Mouse (Mus musculus) CH12.LX (cell line): ENCODE results near the gene Epha3. TPM values are rescaled to one million over a fixed set of nuclear protein-coding genes. Genes with fewer than 3 reads are reported as not detected.

Source experiments
- DNase-seq: peaks from one replicate; pipeline ENCODE4 v3.0.0-alpha.2; 2013; ENCODE audit errors: extremely low read depth
- H3K27ac ChIP-seq: 2 replicates; pipeline ENCODE4 v1.5.1; 2012; ENCODE audit warnings: low read depth, mild to moderate bottlenecking, control low read depth, moderate library complexity; ENCODE audit not compliant: insufficient read depth
- H3K27me3 ChIP-seq: replicated peaks from 2 replicates; pipeline ENCODE3; 2012; ENCODE audit warnings: inconsistent platforms
- H3K36me3 ChIP-seq, 2 experiments: replicated peaks in 1 of 2; 2 replicates each; pipeline versions ENCODE3 to v1.6.1; 2012; ENCODE audit warnings: inconsistent platforms in 1 of 2, low read length in 1 of 2, mild to moderate bottlenecking in 1 of 2, mixed read lengths in 1 of 2, moderate library complexity in 1 of 2; ENCODE audit not compliant: control insufficient read depth in 1 of 2, insufficient read depth in 1 of 2
- H3K4me1 ChIP-seq, 2 experiments: 2 replicates each; pipeline ENCODE4 v1.6.1; 2012; ENCODE audit warnings: inconsistent platforms in 1 of 2, moderate library complexity in 1 of 2; ENCODE audit not compliant: insufficient read depth in 2 of 2, control insufficient read depth in 1 of 2
- H3K4me2 ChIP-seq: 2 replicates; pipeline ENCODE4 v1.6.1; 2012; ENCODE audit warnings: low read depth, mild to moderate bottlenecking, control low read depth; ENCODE audit not compliant: poor library complexity, insufficient read depth, severe bottlenecking
- H3K4me3 ChIP-seq, 3 experiments: fragments of 150-350 bp in 1 of 3; sonication (generic) in 1 of 3; replicated peaks in 1 of 3; 2 replicates each; pipeline versions ENCODE3 to v1.5.1; 2011 to 2012; ENCODE audit warnings: low read depth in 2 of 3, low read length in 2 of 3, mild to moderate bottlenecking in 2 of 3, moderate library complexity in 2 of 3, control low read depth in 1 of 3, improper control_type of control experiment in 1 of 3, inconsistent platforms in 1 of 3, mixed read lengths in 1 of 3; ENCODE audit not compliant: poor library complexity in 1 of 3
- H3K79me2 ChIP-seq: replicated peaks from 2 replicates; pipeline ENCODE4 v1.6.1; 2012; ENCODE audit warnings: mild to moderate bottlenecking, moderate library complexity; ENCODE audit not compliant: control insufficient read depth, poor library complexity, insufficient read depth, severe bottlenecking; ENCODE audit errors: extremely low read depth
- H3K9ac ChIP-seq: 2 replicates; pipeline ENCODE4 v1.6.1; 2012; ENCODE audit warnings: low read depth, mild to moderate bottlenecking, control low read depth, moderate library complexity; ENCODE audit not compliant: insufficient read depth
- H3K9me3 ChIP-seq: replicated peaks from 2 replicates; pipeline ENCODE3; 2012; ENCODE audit warnings: low read length, inconsistent platforms, mixed read lengths
- BHLHE40 ChIP-seq: IDR thresholded peaks from 2 replicates; pipeline ENCODE4 v1.6.1; 2011; ENCODE audit warnings: mild to moderate bottlenecking, low read depth, low read length, improper control_type of control experiment
- CHD1 ChIP-seq: IDR thresholded peaks from 2 replicates; pipeline ENCODE4 v1.6.1; 2012; ENCODE audit warnings: low read depth, low read length, improper control_type of control experiment, inconsistent platforms
- CHD2 ChIP-seq: IDR thresholded peaks from 2 replicates; pipeline ENCODE4 v1.6.1; 2011; ENCODE audit warnings: low read length, improper control_type of control experiment
- CTCF ChIP-seq, 2 experiments: IDR thresholded peaks in 1 of 2; conservative IDR thresholded peaks in 1 of 2; 2 replicates each; pipeline ENCODE4 v1.5.1; 2011 to 2012; ENCODE audit warnings: low read depth in 2 of 2, low read length in 2 of 2, improper control_type of control experiment in 1 of 2, inconsistent platforms in 1 of 2, mild to moderate bottlenecking in 1 of 2, moderate library complexity in 1 of 2
- E2F4 ChIP-seq: IDR thresholded peaks from 2 replicates; pipeline ENCODE4 v1.6.1; 2011; ENCODE audit warnings: low read depth, low read length, improper control_type of control experiment; ENCODE audit not compliant: insufficient replicate concordance
- JUND ChIP-seq: conservative IDR thresholded peaks from 2 replicates; pipeline ENCODE4 v1.6.1; 2011; ENCODE audit warnings: low read depth, low read length, improper control_type of control experiment
- KAT2A ChIP-seq: IDR thresholded peaks from 2 replicates; pipeline ENCODE4 v1.6.1; 2012; ENCODE audit warnings: low read length, improper control_type of control experiment, inconsistent platforms; ENCODE audit not compliant: insufficient replicate concordance
- MAFK ChIP-seq: IDR thresholded peaks from 2 replicates; pipeline ENCODE4 v1.6.1; 2011; ENCODE audit warnings: low read length, improper control_type of control experiment; ENCODE audit not compliant: insufficient replicate concordance
- NRF1 ChIP-seq: IDR thresholded peaks from 2 replicates; pipeline ENCODE4 v1.6.1; 2014; ENCODE audit warnings: low read depth, mild to moderate bottlenecking, inconsistent platforms, low read length, improper control_type of control experiment, moderate library complexity
- PAX5 ChIP-seq: IDR thresholded peaks from 2 replicates; pipeline ENCODE4 v1.6.1; 2012; ENCODE audit warnings: low read length, inconsistent platforms, mixed read lengths
- POLR2AphosphoS2 ChIP-seq: IDR thresholded peaks from 2 replicates; pipeline ENCODE4 v1.6.1; 2011; ENCODE audit warnings: low read depth, low read length, improper control_type of control experiment
- RAD21 ChIP-seq: IDR thresholded peaks from 2 replicates; pipeline ENCODE4 v1.6.1; 2011; ENCODE audit warnings: low read depth, mild to moderate bottlenecking, low read length, improper control_type of control experiment, moderate library complexity
- RCOR1 ChIP-seq: conservative IDR thresholded peaks from 2 replicates; pipeline ENCODE4 v1.6.1; 2012; ENCODE audit warnings: low read depth, mild to moderate bottlenecking, inconsistent platforms, low read length, improper control_type of control experiment
- SIN3A ChIP-seq: IDR thresholded peaks from 2 replicates; pipeline ENCODE4 v1.6.1; 2012; ENCODE audit warnings: low read length, improper control_type of control experiment, inconsistent platforms
- SMC3 ChIP-seq: IDR thresholded peaks from 2 replicates; pipeline ENCODE4 v1.6.1; 2011; ENCODE audit warnings: low read depth, low read length, improper control_type of control experiment
- TBP ChIP-seq: conservative IDR thresholded peaks from 2 replicates; pipeline ENCODE4 v1.6.1; 2011; ENCODE audit warnings: low read depth, low read length, improper control_type of control experiment
- TCF12 ChIP-seq: IDR thresholded peaks from 2 replicates; pipeline ENCODE4 v1.6.1; 2014; ENCODE audit warnings: low read depth, mild to moderate bottlenecking, inconsistent platforms, low read length, improper control_type of control experiment
- ZMIZ1 ChIP-seq: IDR thresholded peaks from 2 replicates; pipeline ENCODE4 v1.6.1; 2012; ENCODE audit warnings: low read depth, mild to moderate bottlenecking, inconsistent platforms, low read length, improper control_type of control experiment
- ZNF384 ChIP-seq: IDR thresholded peaks from 2 replicates; pipeline ENCODE4 v1.6.1; 2012; ENCODE audit warnings: low read depth, low read length, improper control_type of control experiment, inconsistent platforms
- dilution Hi-C: fragments of 300-500 bp; cut with MboI; formaldehyde crosslinking; loops from 2 replicates; pipeline ENCODE4 v1.14.3; 2020; ENCODE audit warnings: low sequenced_read_pairs; ENCODE audit not compliant: extremely low pct_unique_long_range_greater_than_20kb, extremely low pct_ligation_motif_present
- in situ Hi-C: fragments of 300-500 bp; cut with MboI; formaldehyde crosslinking; loops from 3 replicates; pipeline ENCODE4 v1.14.3; 2019; ENCODE audit warnings: low sequenced_read_pairs, low pct_ligation_motif_present, low pct_unique_long_range_greater_than_20kb, mixed read lengths
- polyA plus RNA-seq: library from polyadenylated mRNA; unstranded; fragments of >175 nt; gene quantifications from 2 replicates; pipeline ENCODE4 v1.2.1, GENCODE M21; 2012; ENCODE audit warnings: low read depth; ENCODE audit not compliant: insufficient read length
- total RNA-seq, 2 experiments: library from RNA; depleted of rRNA; stranded (reverse); fragments of 300-350 nt in 1 of 2; fragments of >200 nt in 1 of 2; gene quantifications; 2 replicates each; pipeline ENCODE4 v1.2.3; 2012 to 2014

Epha3 gene
- total and polyA plus RNA-seq, 3 experiments: not detected

DNA sequence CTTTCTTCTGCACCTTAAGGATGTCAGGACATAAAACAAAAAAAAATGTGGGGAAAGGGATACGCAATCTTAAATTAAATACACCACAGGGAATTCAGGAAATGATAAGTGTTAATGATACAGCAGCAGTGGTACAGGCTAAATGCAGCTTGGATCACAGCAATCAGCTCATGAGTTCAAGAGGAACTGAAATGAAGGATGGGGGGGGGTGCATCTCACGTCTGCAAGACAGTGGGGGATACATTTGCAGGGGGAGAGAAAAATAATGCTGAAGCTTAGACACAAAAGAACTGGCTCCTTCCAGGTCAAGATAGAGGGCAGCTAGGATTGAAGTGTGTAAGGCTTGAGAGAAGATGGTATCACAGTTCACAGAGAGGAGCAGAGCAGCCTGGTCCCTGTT, 42.8 kb downstream of the Epha3 start:
- Histone ChIP-seq H3K27ac (no peak overlapping the region), H3K9me3 (peaks cover 34% of the 10 kb centered on the region), H3K4me1 (no peaks in the 10 kb centered on the region), H3K4me2 (no peak overlapping the region), H3K9ac (no peak overlapping the region), H3K36me3 (no peaks in the 10 kb centered on the region), H3K4me3 (no peak overlapping the region), H3K79me2 (no peaks in the 10 kb centered on the region), H3K27me3 (no peaks in the 10 kb centered on the region)
- in situ Hi-C loops: no loop called here
- no peak for DNase-seq
- dilution Hi-C loops: no loop called here
- no peak for TF ChIP-seq SIN3A
- no peak for TF ChIP-seq RCOR1
- TF ChIP-seq ZNF384: no peak
- TF ChIP-seq JUND: no peak
- TF ChIP-seq ZMIZ1: no peak
- TF ChIP-seq RAD21: no peak
- no peak for TF ChIP-seq CHD2
- no peak for TF ChIP-seq BHLHE40
- TF ChIP-seq SMC3: no peak
- no peak for TF ChIP-seq PAX5
- TF ChIP-seq TCF12: no peak
- no peak for TF ChIP-seq TBP
- no peak for TF ChIP-seq KAT2A
- TF ChIP-seq MAFK: no peak
- no peak for TF ChIP-seq E2F4
- TF ChIP-seq POLR2AphosphoS2: no peak
- no peak for TF ChIP-seq CHD1

GRCm38 (mm10) chr16:63817606-63818005, 46.4 kb downstream of the Epha3 start:
- dilution Hi-C loops: no loop called here

More at GRCm38 (mm10) chr16:63817606-63818005, 46.4 kb downstream of the Epha3 start:
- no peaks in the 10 kb centered on the region for H3K27me3 ChIP-seq
- no peak overlapping the region for H3K9ac ChIP-seq
- no peak for DNase-seq
- TF ChIP-seq RAD21: no peak
- no peak for TF ChIP-seq CTCF (conservative IDR thresholded peaks at IDR 0.05 in 1 of 2, IDR thresholded peaks at IDR 0.05 in 1 of 2; ENCODE audit: low read depth in 2 of 2, low read length in 2 of 2)
- TF ChIP-seq PAX5: no peak
- no peak for TF ChIP-seq NRF1
- TF ChIP-seq, all 38 proteins: peak for 0
- Histone ChIP-seq H3K9me3 (peaks cover 40% of the 10 kb centered on the region), H3K79me2 (no peaks in the 10 kb centered on the region), H3K4me3 (no peak overlapping the region), H3K27ac (no peak overlapping the region), H3K4me2 (no peak overlapping the region), H3K36me3 (no peaks in the 10 kb centered on the region), H3K4me1 (no peaks in the 10 kb centered on the region)
- in situ Hi-C loops: no loop called here
